Mouse (Mus musculus) liver, embryonic 16.5 days (tissue): ENCODE measurements around the gene Rpl34. TPM values are rescaled to one million over a fixed set of nuclear protein-coding genes. Genes with fewer than 3 reads are reported as not detected.

Experiments used
- ATAC-seq: fragments of 200-750 bp; cut with Nextera tagmentation; 2 replicates; pipeline ENCODE4 v1.8.0; 2017; ENCODE audit warnings: low read depth, mild to moderate bottlenecking, moderate number of reproducible peaks, moderate library complexity
- H3K27ac ChIP-seq: fragments of 300-500 bp; sonication (generic); 2 replicates; pipeline ENCODE4 v1.5.1; 2014; ENCODE audit warnings: mild to moderate bottlenecking, low read length
- H3K27me3 ChIP-seq: fragments of 300-500 bp; sonication (generic); 2 replicates; pipeline ENCODE4 v1.6.1; 2014; ENCODE audit warnings: low read depth, low read length, mixed read lengths; ENCODE audit not compliant: control insufficient read depth, insufficient read depth
- H3K36me3 ChIP-seq: fragments of 300-500 bp; sonication (generic); 2 replicates; pipeline ENCODE4 v1.6.1; 2014; ENCODE audit warnings: mild to moderate bottlenecking; ENCODE audit not compliant: control insufficient read depth, insufficient read depth
- H3K4me1 ChIP-seq: fragments of 300-500 bp; sonication (generic); 2 replicates; pipeline ENCODE4 v1.6.1; 2014; ENCODE audit warnings: low read depth, low read length, mixed read lengths; ENCODE audit not compliant: control insufficient read depth
- H3K4me2 ChIP-seq: fragments of 300-500 bp; sonication (generic); 2 replicates; pipeline ENCODE4 v1.6.1; 2014; ENCODE audit warnings: low read depth, low read length, mixed read lengths
- H3K4me3 ChIP-seq: fragments of 300-500 bp; sonication (generic); 2 replicates; pipeline ENCODE4 v1.5.1; 2014; ENCODE audit warnings: low read depth, mild to moderate bottlenecking, low read length
- H3K9ac ChIP-seq: fragments of 300-500 bp; sonication (generic); 2 replicates; pipeline ENCODE4 v1.6.1; 2014; ENCODE audit warnings: low read depth, low read length
- H3K9me3 ChIP-seq: fragments of 300-500 bp; sonication (generic); replicated peaks from 2 replicates; pipeline ENCODE4 v1.6.1; 2016; ENCODE audit warnings: low read length; ENCODE audit not compliant: control insufficient read depth
- WGBS: fragments of 180-500 bp; shearing (Covaris S2); extraction: QIAGEN DNeasy Blood & Tissue Kit; methylation state at CpG from one replicate; pipeline ENCODE4 v1.1.7; 2014; ENCODE audit not compliant: insufficient replicate concordance; 5-methylcytosine and 5-hydroxymethylcytosine counted together
- polyA plus RNA-seq: library from polyadenylated mRNA; unstranded; fragments of >200 nt; fragmentation: Nextera tagmentation; extraction: Ambion mirVana; gene quantifications from 2 replicates; pipeline ENCODE4 v1.2.1, GENCODE M21; 2015

Rpl34 gene
- polyA plus RNA-seq, 1 experiment from 2014 or later: 445 TPM

GRCm38 (mm10) chr3:130694705-130695104, 35.5 kb downstream of the Rpl34 start:
- no peak for ATAC-seq
- H3K27ac ChIP-seq: no peak overlapping the region
- no peak overlapping the region for H3K4me3 ChIP-seq
- H3K27me3 ChIP-seq: no peaks in the 10 kb centered on the region
- H3K9ac ChIP-seq: no peak overlapping the region
- peaks cover 17% of the 10 kb centered on the region for H3K36me3 ChIP-seq
- H3K4me1 ChIP-seq: peaks cover 16% of the 10 kb centered on the region
- WGBS: 83% methylated on average over 7 of the region's 7 CpGs
- H3K4me2 ChIP-seq: no peak overlapping the region
- H3K9me3 ChIP-seq: no peaks in the 10 kb centered on the region

- no peak overlapping the region for H3K9ac ChIP-seq
- ATAC-seq: no peak
- 59% methylated on average over 9 of the region's 9 CpGs for WGBS
- no peaks in the 10 kb centered on the region for H3K9me3 ChIP-seq
- peaks cover 16% of the 10 kb centered on the region for H3K4me1 ChIP-seq
- peaks cover 14% of the 10 kb centered on the region for H3K36me3 ChIP-seq
- H3K27me3 ChIP-seq: no peaks in the 10 kb centered on the region
- H3K4me3 ChIP-seq: no peak overlapping the region
- H3K4me2 ChIP-seq: no peak overlapping the region
- H3K27ac ChIP-seq: no peak overlapping the region
Observed at GRCm38 (mm10) chr3:130694041-130694593, 36.1 kb downstream of the Rpl34 start.

- Histone ChIP-seq H3K4me3 (peak overlapping the region; percentile 58), H3K36me3 (peaks cover 13% of the 10 kb centered on the region), H3K4me1 (peaks cover 16% of the 10 kb centered on the region), H3K9me3 (no peaks in the 10 kb centered on the region), H3K9ac (peak overlapping the region; percentile 75), H3K27ac (peak overlapping the region; percentile 90), H3K4me2 (peak overlapping the region; percentile 72), H3K27me3 (no peaks in the 10 kb centered on the region)
- ATAC-seq: peak; percentile 14
- 27% methylated on average over 12 of the region's 12 CpGs for WGBS
Observed at GRCm38 (mm10) chr3:130691596-130692170, 38.5 kb downstream of the Rpl34 start.

- Histone ChIP-seq H3K27ac (peak overlapping the region; percentile 90), H3K9ac (peak overlapping the region; percentile 75), H3K9me3 (no peaks in the 10 kb centered on the region), H3K27me3 (no peaks in the 10 kb centered on the region), H3K4me3 (peak overlapping the region; percentile 58), H3K36me3 (peaks cover 10% of the 10 kb centered on the region), H3K4me2 (peak overlapping the region; percentile 72), H3K4me1 (peaks cover 16% of the 10 kb centered on the region)
- WGBS: 3% methylated on average over 20 of the region's 20 CpGs
- ATAC-seq: peak; percentile 90
Observed at GRCm38 (mm10) chr3:130690834-130691595, 39.2 kb downstream of the Rpl34 start.

GRCm38 (mm10) chr3:130689630-130690029, 40.6 kb downstream of the Rpl34 start:
- 18% methylated on average over 12 of the region's 12 CpGs for WGBS
- Histone ChIP-seq H3K9ac (no peak overlapping the region), H3K4me3 (no peak overlapping the region), H3K27ac (no peak overlapping the region), H3K27me3 (no peaks in the 10 kb centered on the region), H3K4me1 (peaks cover 16% of the 10 kb centered on the region), H3K4me2 (no peak overlapping the region), H3K36me3 (peaks cover under 1% of the 10 kb centered on the region), H3K9me3 (no peaks in the 10 kb centered on the region)
- peak; percentile 19; the same call in 1 of the 2 replicates for ATAC-seq

GRCm38 (mm10) chr3:130687051-130687450, 43.1 kb downstream of the Rpl34 start:
- no peak overlapping the region for H3K4me2 ChIP-seq
- no peak overlapping the region for H3K9ac ChIP-seq
- no peaks in the 10 kb centered on the region for H3K27me3 ChIP-seq
- H3K4me1 ChIP-seq: peaks cover 13% of the 10 kb centered on the region
- no peak overlapping the region for H3K4me3 ChIP-seq
- H3K9me3 ChIP-seq: no peaks in the 10 kb centered on the region
- ATAC-seq: no peak
- H3K27ac ChIP-seq: no peak overlapping the region
- WGBS: 67% methylated on average over 1 of the region's 1 CpGs
- no peaks in the 10 kb centered on the region for H3K36me3 ChIP-seq

GRCm38 (mm10) chr3:130685014-130685366, 45.2 kb downstream of the Rpl34 start:
- Histone ChIP-seq H3K9ac (no peak overlapping the region), H3K4me3 (no peak overlapping the region), H3K36me3 (no peaks in the 10 kb centered on the region), H3K4me2 (no peak overlapping the region), H3K27ac (no peak overlapping the region), H3K4me1 (no peaks in the 10 kb centered on the region), H3K27me3 (no peaks in the 10 kb centered on the region), H3K9me3 (no peaks in the 10 kb centered on the region)
- 67% methylated on average over 8 of the region's 8 CpGs for WGBS
- no peak for ATAC-seq

GRCm38 (mm10) chr3:130684276-130685013, 45.8 kb downstream of the Rpl34 start:
- WGBS: 72% methylated on average over 9 of the region's 9 CpGs
- no peak overlapping the region for H3K9ac ChIP-seq
- H3K4me2 ChIP-seq: no peak overlapping the region
- H3K27me3 ChIP-seq: no peaks in the 10 kb centered on the region
- no peaks in the 10 kb centered on the region for H3K36me3 ChIP-seq
- no peaks in the 10 kb centered on the region for H3K4me1 ChIP-seq
- no peak overlapping the region for H3K27ac ChIP-seq
- ATAC-seq: no peak
- H3K9me3 ChIP-seq: no peaks in the 10 kb centered on the region
- no peak overlapping the region for H3K4me3 ChIP-seq
